Mouse (Mus musculus) hindbrain, embryonic 10.5 days (tissue): ENCODE measurements around the gene Marcksl1. TPM values are rescaled to one million over a fixed set of nuclear protein-coding genes. Genes with fewer than 3 reads are reported as not detected.
"Not testable (repeated sequence)": the region's sequence is repeated elsewhere in the genome, so short reads cannot be mapped to it uniquely, and the experiment has no call there.

ENCODE experiments used
- DNase-seq: peaks from one replicate; pipeline ENCODE4 v3.0.0-alpha.2; 2017; ENCODE audit warnings: low spot score
- H3K27ac ChIP-seq: fragments of 300-500 bp; sonication (generic); 2 replicates; pipeline ENCODE4 v1.5.1; 2016; ENCODE audit warnings: mild to moderate bottlenecking, moderate library complexity
- H3K27me3 ChIP-seq: fragments of 300-500 bp; sonication (generic); 2 replicates; pipeline ENCODE4 v1.6.1; 2016; ENCODE audit warnings: mild to moderate bottlenecking; ENCODE audit not compliant: poor library complexity, insufficient read depth, severe bottlenecking
- H3K36me3 ChIP-seq: fragments of 300-500 bp; sonication (generic); 2 replicates; pipeline ENCODE4 v1.6.1; 2016; ENCODE audit warnings: mild to moderate bottlenecking, moderate library complexity
- H3K4me1 ChIP-seq: fragments of 300-500 bp; sonication (generic); replicated peaks from 2 replicates; pipeline ENCODE4 v1.6.1; 2016; ENCODE audit warnings: mild to moderate bottlenecking
- H3K4me3 ChIP-seq: fragments of 300-500 bp; sonication (generic); 2 replicates; pipeline ENCODE4 v1.5.1; 2016; ENCODE audit warnings: mild to moderate bottlenecking, moderate library complexity
- H3K9me3 ChIP-seq: fragments of 300-500 bp; sonication (generic); 2 replicates; pipeline ENCODE4 v1.6.1; 2016; ENCODE audit warnings: mild to moderate bottlenecking, moderate library complexity
- WGBS: fragments of 180-500 bp; shearing (Covaris S2); methylation state at CpG from one replicate; pipeline ENCODE4 v1.1.7; 2016; 5-methylcytosine and 5-hydroxymethylcytosine counted together
- polyA plus RNA-seq: library from polyadenylated mRNA; unstranded; fragments of >200 nt; fragmentation: Nextera tagmentation; extraction: Ambion mirVana; gene quantifications from 2 replicates; pipeline ENCODE4 v1.2.1, GENCODE M21; 2016

Gene Marcksl1
- polyA plus RNA-seq, 1 experiment from 2014 or later: 2,027 TPM

DNA sequence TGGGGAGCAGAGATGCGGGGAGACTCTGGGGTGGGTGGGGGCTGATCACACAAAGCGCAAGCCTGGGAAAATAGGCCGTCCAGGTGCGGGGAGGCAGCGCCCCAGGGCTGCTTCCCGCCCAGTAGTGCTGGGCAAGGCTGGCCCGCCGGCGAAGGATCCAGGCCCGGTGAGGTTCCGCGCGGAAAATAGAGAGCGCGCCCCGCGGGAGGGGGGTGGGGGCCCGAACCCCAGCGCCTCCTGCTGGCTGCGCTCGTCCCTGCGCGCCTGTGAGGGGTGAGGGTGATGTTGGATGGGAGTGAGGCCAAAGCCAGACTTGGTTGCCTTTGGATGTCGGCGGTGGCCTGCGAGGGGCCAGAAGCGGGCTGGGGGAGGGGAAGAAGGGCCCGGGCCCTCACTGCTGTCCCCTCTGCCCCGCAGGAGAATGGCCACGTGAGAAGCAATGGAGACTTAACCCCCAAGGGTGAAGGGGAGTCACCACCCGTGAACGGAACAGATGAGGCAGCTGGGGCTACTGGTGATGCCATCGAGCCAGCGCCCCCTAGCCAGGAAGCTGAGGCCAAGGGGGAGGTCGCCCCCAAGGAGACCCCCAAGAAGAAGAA is 1.0 kb downstream of the Marcksl1 start:
- H3K36me3 ChIP-seq: peaks cover 49% of the 10 kb centered on the region
- peaks cover 63% of the 10 kb centered on the region for H3K4me1 ChIP-seq
- peak overlapping the region; percentile 100 for H3K27ac ChIP-seq
- H3K4me3 ChIP-seq: peak overlapping the region; percentile 90
- under 1% methylated on average over 35 of the region's 35 CpGs for WGBS
- peak; percentile 78 for DNase-seq
- no peaks in the 10 kb centered on the region for H3K9me3 ChIP-seq
- no peaks in the 10 kb centered on the region for H3K27me3 ChIP-seq

DNA sequence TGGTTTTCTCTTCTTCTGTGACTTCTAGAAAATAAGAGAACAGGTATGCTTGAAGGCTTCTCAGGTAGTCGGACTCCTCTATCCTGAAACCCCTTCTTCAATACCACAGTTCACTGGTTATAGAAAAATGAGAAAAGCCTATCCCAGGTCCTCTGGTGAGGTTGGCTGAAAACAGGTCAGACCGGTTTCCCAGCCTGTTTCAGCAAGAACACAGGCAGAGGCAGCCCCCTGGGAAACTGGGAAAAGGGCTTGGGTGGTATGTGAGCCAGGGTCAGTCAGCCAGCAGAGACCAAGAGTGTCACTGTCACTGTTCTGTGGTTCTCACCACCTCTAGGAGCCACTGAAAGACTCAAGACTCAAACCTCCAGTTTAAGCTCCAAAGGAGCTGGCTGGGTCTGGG is 3.5 kb downstream of the Marcksl1 start:
- no peak overlapping the region; the same call in 1 of the 2 replicates for H3K27ac ChIP-seq
- H3K4me1 ChIP-seq: peaks cover 42% of the 10 kb centered on the region
- H3K9me3 ChIP-seq: no peaks in the 10 kb centered on the region
- 54% methylated on average over 2 of the region's 2 CpGs for WGBS
- peak; percentile 43 for DNase-seq
- H3K4me3 ChIP-seq: 0 out of 2 replicates have a peak overlapping the region, but pooled peaks have one; percentile 0
- H3K27me3 ChIP-seq: no peaks in the 10 kb centered on the region
- H3K36me3 ChIP-seq: peaks cover 75% of the 10 kb centered on the region

DNA sequence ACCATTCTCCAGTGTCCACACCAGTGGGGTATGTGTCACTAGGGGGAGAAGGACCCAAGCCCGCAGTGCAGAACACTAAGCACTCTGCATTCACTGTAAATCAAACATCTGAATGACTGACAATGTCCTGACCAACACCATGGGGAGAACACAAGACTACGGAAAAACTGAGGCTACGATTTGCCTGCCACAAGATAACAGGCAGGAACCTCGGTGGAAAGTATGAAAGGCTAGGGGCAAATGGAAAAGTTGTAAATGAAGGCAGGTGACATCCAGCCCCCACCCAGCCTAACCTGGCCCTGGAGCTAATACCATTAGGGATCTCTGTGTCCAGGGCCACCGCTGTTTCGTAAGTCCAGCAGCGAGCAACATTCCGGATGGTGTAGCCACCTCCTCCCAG is 5.1 kb downstream of the Marcksl1 start:
- Histone ChIP-seq H3K27ac (no peak overlapping the region), H3K4me3 (no peak overlapping the region), H3K9me3 (no peaks in the 10 kb centered on the region), H3K4me1 (peaks cover 27% of the 10 kb centered on the region), H3K27me3 (no peaks in the 10 kb centered on the region), H3K36me3 (peaks cover 91% of the 10 kb centered on the region)
- no peak for DNase-seq
- 90% methylated on average over 8 of the region's 8 CpGs for WGBS

DNA sequence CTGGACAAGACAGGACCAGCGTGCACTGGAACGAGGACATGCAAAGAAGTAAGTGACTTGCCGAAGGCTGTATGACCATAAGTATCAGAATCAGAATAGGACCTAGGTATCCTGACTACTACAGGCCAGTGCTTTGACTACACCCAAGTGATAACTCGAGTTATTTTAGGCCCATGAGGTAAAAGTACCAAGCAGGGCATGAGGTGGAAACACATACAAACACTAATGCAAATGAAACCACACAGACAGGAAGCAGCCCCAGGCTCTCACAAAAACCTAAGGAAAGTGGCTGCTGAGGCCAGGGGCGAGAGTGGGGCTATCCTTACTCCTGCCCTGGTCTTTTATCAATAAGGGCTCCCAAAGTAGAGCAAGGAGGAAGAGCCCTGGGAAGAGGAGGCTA is 12.0 kb downstream of the Marcksl1 start:
- Histone ChIP-seq H3K27ac (no peak overlapping the region), H3K36me3 (peaks cover 99% of the 10 kb centered on the region), H3K27me3 (no peaks in the 10 kb centered on the region), H3K9me3 (no peaks in the 10 kb centered on the region), H3K4me3 (no peak overlapping the region), H3K4me1 (no peaks in the 10 kb centered on the region)
- WGBS: 94% methylated on average over 5 of the region's 5 CpGs
- no peak for DNase-seq

DNA sequence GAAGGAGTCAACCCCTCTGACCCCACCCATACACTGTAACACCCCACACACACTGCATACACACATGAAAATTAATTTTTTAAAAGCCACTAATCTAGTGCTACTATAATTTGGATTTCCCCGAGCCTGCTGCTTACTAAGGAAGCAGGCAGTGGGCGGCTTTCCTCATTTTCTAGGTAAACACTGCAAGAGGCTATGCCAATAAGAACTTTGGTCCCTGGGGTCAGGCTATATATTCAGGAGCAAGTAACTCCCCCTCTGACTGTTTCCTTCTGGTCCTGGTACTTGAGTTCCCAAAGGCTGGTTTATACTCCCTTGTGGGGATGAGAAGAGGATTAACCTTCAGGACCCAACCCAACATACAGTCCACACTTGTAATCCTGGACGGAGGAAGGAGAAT is 12.5 kb downstream of the Marcksl1 start:
- Histone ChIP-seq H3K36me3 (peaks cover 99% of the 10 kb centered on the region), H3K4me1 (no peaks in the 10 kb centered on the region), H3K27ac (no peak overlapping the region), H3K9me3 (no peaks in the 10 kb centered on the region), H3K4me3 (no peak overlapping the region), H3K27me3 (no peaks in the 10 kb centered on the region)
- no peak for DNase-seq
- 89% methylated on average over 3 of the region's 3 CpGs for WGBS

DNA sequence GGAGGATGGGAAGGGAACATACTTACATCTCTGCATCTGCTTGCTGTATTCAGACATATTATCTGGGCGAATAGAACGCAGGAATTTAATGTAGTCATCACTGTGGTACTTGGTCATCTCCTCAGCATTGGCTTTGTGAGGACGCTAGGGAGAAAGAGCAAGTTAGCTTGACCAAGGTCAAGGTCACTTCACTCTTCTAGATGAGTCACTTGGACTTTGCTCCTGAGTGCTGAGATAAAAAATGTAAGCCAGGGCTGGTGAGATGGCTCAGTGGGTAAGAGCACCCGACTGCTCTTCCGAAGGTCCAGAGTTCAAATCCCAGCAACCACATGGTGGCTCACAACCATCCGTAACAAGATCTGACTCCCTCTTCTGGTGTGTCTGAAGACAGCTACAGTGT is 15.5 kb downstream of the Marcksl1 start:
- not testable (repeated sequence) for DNase-seq, H3K27ac ChIP-seq, H3K9me3 ChIP-seq, H3K4me3 ChIP-seq, H3K27me3 ChIP-seq, H3K4me1 ChIP-seq
- 93% methylated on average over 6 of the region's 6 CpGs for WGBS
- H3K36me3 ChIP-seq: peaks cover 98% of the 10 kb centered on the region

DNA sequence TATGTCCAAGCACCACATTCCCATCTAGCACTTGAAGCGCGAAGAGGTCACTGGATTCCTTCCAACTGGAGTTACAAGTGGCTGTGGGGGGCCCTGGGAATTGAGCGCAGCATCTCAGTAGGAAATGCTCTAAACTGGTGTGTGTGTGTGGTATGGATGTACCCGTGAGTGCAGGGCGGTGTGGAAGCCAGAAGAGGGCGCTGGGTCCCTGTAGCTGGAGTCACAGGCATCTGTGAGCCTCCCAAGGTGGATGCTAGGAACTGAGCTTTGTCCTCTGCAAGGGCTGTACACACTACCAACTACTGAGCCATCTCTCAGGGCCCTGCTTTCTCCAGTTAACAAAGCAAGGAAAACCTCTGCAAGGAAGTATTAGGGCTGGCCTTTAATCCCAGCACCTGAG is 26.6 kb downstream of the Marcksl1 start:
- Histone ChIP-seq H3K36me3 (peaks cover 59% of the 10 kb centered on the region), H3K27me3 (no peaks in the 10 kb centered on the region), H3K4me1 (peaks cover 27% of the 10 kb centered on the region), H3K9me3 (no peaks in the 10 kb centered on the region), H3K27ac (no peak overlapping the region), H3K4me3 (peak overlapping the region; percentile 9; the same call in 1 of the 2 replicates)
- 92% methylated on average over 6 of the region's 6 CpGs for WGBS
- DNase-seq: no peak

DNA sequence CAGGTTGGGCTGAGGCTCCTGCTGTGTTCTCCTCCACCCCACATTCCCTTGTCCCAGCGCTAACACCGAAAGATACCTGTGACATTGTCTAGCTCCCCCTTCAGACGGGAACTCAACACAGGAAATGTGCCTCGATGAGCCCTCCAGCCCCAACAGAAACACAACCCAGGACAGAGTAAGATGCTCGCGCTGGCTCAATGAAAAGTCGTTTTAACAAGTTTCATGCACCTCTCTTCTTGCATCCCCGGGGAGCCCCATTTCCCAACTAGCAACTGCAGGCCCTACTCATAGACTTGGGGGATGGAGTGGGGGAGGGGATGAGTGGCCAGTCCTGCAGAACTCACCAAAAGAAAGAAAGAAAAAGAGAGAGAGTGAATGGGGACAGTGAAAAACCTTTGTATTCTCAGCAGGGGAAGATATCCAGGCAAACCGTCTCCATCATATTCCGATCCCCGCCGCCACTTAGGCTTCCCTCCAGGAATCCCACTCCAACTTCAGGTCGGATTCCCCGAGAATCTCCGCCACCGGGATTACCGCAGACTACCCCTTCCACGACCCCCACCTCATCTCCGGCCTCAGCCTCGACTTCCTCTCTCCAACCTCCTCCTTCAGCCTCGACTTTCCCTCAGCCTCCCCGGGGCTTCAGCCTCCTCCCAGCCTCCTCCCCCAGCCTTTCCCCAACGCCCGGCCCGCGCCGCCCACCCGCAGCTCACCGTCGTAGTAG is 28.6 kb downstream of the Marcksl1 start:
- peak; percentile 30 for DNase-seq
- H3K4me3 ChIP-seq: peak overlapping the region; percentile 90
- H3K4me1 ChIP-seq: peaks cover 27% of the 10 kb centered on the region
- H3K27ac ChIP-seq: peak overlapping the region; percentile 98
- H3K9me3 ChIP-seq: no peaks in the 10 kb centered on the region
- H3K27me3 ChIP-seq: no peaks in the 10 kb centered on the region
- peaks cover 41% of the 10 kb centered on the region for H3K36me3 ChIP-seq
- under 1% methylated on average over 30 of the region's 30 CpGs for WGBS

DNA sequence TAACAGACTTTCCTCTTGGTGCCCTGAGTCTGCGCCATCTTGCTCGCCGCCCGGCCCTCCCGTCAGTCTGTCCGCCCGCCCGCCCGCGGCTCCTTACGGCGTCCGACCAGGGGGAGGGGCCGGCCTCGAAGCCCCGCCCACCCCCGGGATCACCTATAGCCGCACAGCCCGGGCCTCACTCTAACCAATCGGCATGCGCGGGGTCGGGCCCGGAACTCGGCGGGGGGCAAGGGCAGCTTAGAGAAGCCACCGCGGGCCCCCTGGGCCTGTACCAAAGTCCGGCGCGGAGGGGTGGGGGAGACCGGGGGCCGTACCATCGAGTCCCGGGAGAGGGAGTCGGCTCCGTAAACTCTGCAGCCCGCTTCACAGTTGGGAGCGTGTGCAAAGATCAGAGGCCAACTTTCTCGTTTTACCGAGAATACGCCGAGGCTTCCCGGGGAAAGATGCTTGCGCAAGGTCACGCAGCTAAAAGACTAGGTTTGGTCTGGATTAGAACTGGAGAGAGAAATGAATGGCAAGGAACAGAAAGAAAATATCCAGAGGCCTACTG is 29.3 kb downstream of the Marcksl1 start, which contains the start of gene Hdac1:
Hdac1 (minus strand) TSS at position 122 of the 550 bp plus-strand sequence.
- Histone ChIP-seq H3K9me3 (no peaks in the 10 kb centered on the region), H3K36me3 (peaks cover 35% of the 10 kb centered on the region), H3K27me3 (no peaks in the 10 kb centered on the region), H3K27ac (peak within 1 kb of the TSS; percentile 98), H3K4me1 (peaks cover 27% of the 10 kb centered on the region), H3K4me3 (peak within 1 kb of the TSS; percentile 90)
- DNase-seq: peak; percentile 99
- 1% methylated on average over 46 of the region's 46 CpGs for WGBS

DNA sequence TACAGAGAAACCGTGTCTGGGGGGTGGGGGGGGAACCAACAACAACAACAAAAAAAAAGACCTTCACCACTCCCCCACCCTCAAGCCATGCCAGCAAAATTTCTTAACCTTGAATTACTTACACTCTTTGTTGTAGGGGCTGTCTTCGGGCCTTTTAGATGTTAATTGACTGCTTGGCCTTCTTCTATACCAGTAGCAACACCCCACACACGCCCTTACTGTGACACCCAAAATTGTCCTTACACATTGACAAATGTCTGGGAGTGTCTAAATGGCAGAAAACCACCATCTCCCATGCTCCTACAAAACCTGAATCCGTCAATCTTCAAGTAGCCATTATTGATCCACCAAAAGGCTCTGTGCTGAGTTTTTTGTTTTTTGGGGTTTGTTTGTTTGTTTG is 30.7 kb downstream of the Marcksl1 start:
- Histone ChIP-seq H3K9me3 (no peaks in the 10 kb centered on the region), H3K27me3 (no peaks in the 10 kb centered on the region), H3K4me1 (peaks cover 27% of the 10 kb centered on the region), H3K36me3 (peaks cover 24% of the 10 kb centered on the region), H3K27ac (no peak overlapping the region), H3K4me3 (no peak overlapping the region)
- no peak for DNase-seq
- 88% methylated on average over 4 of the region's 4 CpGs for WGBS

DNA sequence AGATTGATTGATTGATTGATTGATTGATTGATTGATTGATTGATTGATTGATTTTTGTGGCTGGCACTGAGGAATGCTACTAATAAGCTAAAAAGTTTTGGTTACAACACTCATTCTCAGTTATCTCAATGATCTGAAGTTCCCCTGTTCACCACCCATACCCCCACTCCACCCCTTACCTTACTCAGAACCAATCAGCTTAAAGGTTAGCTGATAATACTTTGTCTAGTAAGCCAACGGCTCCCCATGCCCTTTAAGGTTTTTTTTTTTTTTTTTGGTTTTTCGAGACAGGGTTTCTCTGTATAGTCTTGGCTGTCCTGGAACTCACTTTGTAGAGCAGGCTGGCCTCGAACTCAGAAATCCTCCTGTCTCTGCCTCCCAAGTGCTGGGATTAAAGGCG is 34.2 kb downstream of the Marcksl1 start:
- not testable (repeated sequence) for H3K4me3 ChIP-seq, H3K36me3 ChIP-seq, DNase-seq, H3K9me3 ChIP-seq, H3K27me3 ChIP-seq, H3K27ac ChIP-seq
- 90% methylated on average over 4 of the region's 4 CpGs for WGBS
- H3K4me1 ChIP-seq: peaks cover 11% of the 10 kb centered on the region

DNA sequence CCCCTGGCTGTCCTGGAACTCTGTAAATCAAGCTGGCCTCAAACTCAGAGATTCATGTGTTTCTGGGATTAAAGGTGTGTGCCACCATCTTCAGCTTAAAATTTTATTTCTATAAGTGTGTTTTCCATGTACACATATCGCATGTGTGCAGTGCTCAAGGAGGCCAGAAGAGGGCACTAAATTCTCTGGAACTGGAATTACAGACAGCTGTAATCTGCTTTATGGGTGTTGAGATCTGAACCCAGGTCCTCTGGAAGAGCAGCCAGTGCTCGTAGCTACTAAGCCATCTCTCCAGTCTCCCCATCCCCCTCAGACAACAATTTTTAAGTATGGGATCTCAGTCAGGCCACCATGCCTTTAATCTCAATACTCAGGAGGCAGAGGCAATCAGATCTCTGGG is 35.9 kb downstream of the Marcksl1 start:
- H3K4me1 ChIP-seq: peaks cover 7% of the 10 kb centered on the region
- H3K4me3 ChIP-seq: no peak overlapping the region
- WGBS: 91% methylated on average over 2 of the region's 2 CpGs
- no peak for DNase-seq
- H3K36me3 ChIP-seq: peaks cover 3% of the 10 kb centered on the region; the same call in 1 of the 2 replicates
- no peak overlapping the region for H3K27ac ChIP-seq
- no peaks in the 10 kb centered on the region for H3K27me3 ChIP-seq
- no peaks in the 10 kb centered on the region for H3K9me3 ChIP-seq

DNA sequence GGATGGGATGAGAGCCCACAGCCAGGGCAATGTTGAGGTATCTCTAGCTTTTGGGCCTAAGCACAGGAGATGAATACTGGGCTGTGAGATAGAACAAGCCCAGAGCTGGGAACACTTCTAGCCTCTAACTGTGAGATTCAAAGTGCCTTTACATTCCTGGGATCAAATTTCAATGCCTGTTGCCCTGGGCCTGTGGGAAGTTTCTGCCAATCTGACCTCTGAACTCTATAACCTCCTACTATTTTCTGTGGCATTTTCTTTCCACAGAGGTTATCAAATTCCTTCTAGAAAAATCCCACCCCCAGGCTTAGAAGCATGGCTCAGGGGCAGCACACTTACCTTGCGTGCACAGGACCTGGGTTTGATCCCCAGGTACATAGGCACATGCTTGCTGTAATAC is 36.9 kb downstream of the Marcksl1 start:
- WGBS: 57% methylated on average over 1 of the region's 1 CpGs
- Histone ChIP-seq H3K4me3 (no peak overlapping the region), H3K36me3 (peaks cover 3% of the 10 kb centered on the region; the same call in 1 of the 2 replicates), H3K9me3 (no peaks in the 10 kb centered on the region), H3K27ac (no peak overlapping the region), H3K4me1 (peaks cover 8% of the 10 kb centered on the region), H3K27me3 (0 out of 2 replicates have a peak, but pooled peaks cover 5% of the 10 kb centered on the region)
- peak; percentile 7 for DNase-seq
